Mouse (Mus musculus): ENCODE data around the gene Cyba.
A peak's percentile ranks its signal among the peaks of the same experiment; 100 is the strongest.

GRCm38 (mm10) chr8:122459218-122459900, 26.6 kb upstream of the Cyba start:
- no peak for TF ChIP-seq HCFC1 (IDR thresholded peaks at IDR 0.05; ENCODE audit: low read depth, low read length)
- peak; percentile 10 to 50; a peak in 2 of 4 replicates for TF ChIP-seq CTCF (conservative IDR thresholded peaks at IDR 0.05 in 1 of 2, IDR thresholded peaks at IDR 0.05 in 1 of 2; ENCODE audit: low read depth in 2 of 2, low read length in 2 of 2)
- no peak for TF ChIP-seq JUN (IDR thresholded peaks at IDR 0.05; ENCODE audit: insufficient read depth, low read depth, low read length)
- no peak for TF ChIP-seq E2F4 (IDR thresholded peaks at IDR 0.05; ENCODE audit: insufficient replicate concordance, low read depth, low read length)
- TF ChIP-seq TBP (conservative IDR thresholded peaks at IDR 0.05; ENCODE audit: low read depth, low read length) = no peak
- TF ChIP-seq EP300 (IDR thresholded peaks at IDR 0.05; ENCODE audit: low read length) = no peak

All from CH12.LX (cell line).